Mouse (Mus musculus) testis, adult 2 months (tissue): Measurements from ENCODE around the gene Tcirg1. TPM values are rescaled to one million over a fixed set of nuclear protein-coding genes. Genes with fewer than 3 reads are reported as not detected.

ENCODE experiments used
- H3K27ac ChIP-seq: fragments of 200-500 bp; 2 replicates; pipeline ENCODE4 v1.5.1; 2012; ENCODE audit warnings: low read depth, low read length; ENCODE audit not compliant: control insufficient read depth, insufficient read depth
- H3K27me3 ChIP-seq: fragments of 200-500 bp; 2 replicates; pipeline ENCODE4 v1.6.1; 2012; ENCODE audit warnings: mild to moderate bottlenecking, low read length, moderate library complexity; ENCODE audit not compliant: control insufficient read depth, insufficient read depth
- H3K36me3 ChIP-seq: fragments of 200-500 bp; 2 replicates; pipeline ENCODE4 v1.6.1; 2012; ENCODE audit warnings: mild to moderate bottlenecking, low read length; ENCODE audit not compliant: control insufficient read depth, insufficient read depth
- H3K4me1 ChIP-seq: fragments of 200-500 bp; 2 replicates; pipeline ENCODE4 v1.6.1; 2012; ENCODE audit warnings: low read length; ENCODE audit not compliant: control insufficient read depth, insufficient read depth
- H3K4me3 ChIP-seq: fragments of 200-500 bp; 2 replicates; pipeline ENCODE4 v1.5.1; 2012; ENCODE audit warnings: low read depth, mild to moderate bottlenecking, low read length, moderate library complexity, mixed read lengths; ENCODE audit not compliant: control insufficient read depth
- CTCF ChIP-seq: fragments of 200-500 bp; IDR thresholded peaks from 2 replicates; pipeline ENCODE4 v1.5.1; 2012; ENCODE audit warnings: low read depth, mild to moderate bottlenecking, inconsistent platforms, low read length, moderate library complexity; ENCODE audit not compliant: control insufficient read depth, insufficient read depth, insufficient replicate concordance
- POLR2A ChIP-seq: fragments of 200-500 bp; IDR thresholded peaks from 2 replicates; pipeline ENCODE4 v1.6.1; 2012; ENCODE audit warnings: low read depth, mild to moderate bottlenecking, inconsistent platforms, low read length, moderate library complexity; ENCODE audit not compliant: control insufficient read depth
- polyA plus RNA-seq: library from polyadenylated mRNA; depleted of rRNA; stranded (reverse); fragments of >200 nt; gene quantifications from 2 replicates; pipeline ENCODE4 v1.2.3, GENCODE M21; 2012

Tcirg1 gene
- polyA plus RNA-seq, 1 experiment = 11.4 TPM

- Histone ChIP-seq H3K27me3 (no peaks in the 10 kb centered on the region), H3K4me1 (peaks cover 32% of the 10 kb centered on the region), H3K36me3 (no peaks in the 10 kb centered on the region), H3K4me3 (no peak overlapping the region), H3K27ac (no peak overlapping the region; the same call in 1 of the 2 replicates)
- no peak for TF ChIP-seq CTCF
- no peak for TF ChIP-seq POLR2A
These were observed 1.5 kb downstream of the Tcirg1 start for GRCm38 (mm10) chr19:3905261-3905969.

GRCm38 (mm10) chr19:3904363-3904675 lies 2.6 kb downstream of the Tcirg1 start:
- no peak overlapping the region for H3K4me3 ChIP-seq
- peaks cover 32% of the 10 kb centered on the region for H3K4me1 ChIP-seq
- H3K27me3 ChIP-seq = no peaks in the 10 kb centered on the region
- no peaks in the 10 kb centered on the region for H3K36me3 ChIP-seq
- H3K27ac ChIP-seq = no peak overlapping the region
- TF ChIP-seq CTCF = no peak
- TF ChIP-seq POLR2A = no peak

GRCm38 (mm10) chr19:3903648-3904362 lies 3.1 kb downstream of the Tcirg1 start:
- TF ChIP-seq CTCF (no peak), POLR2A (no peak)
- no peak overlapping the region for H3K27ac ChIP-seq
- peak overlapping the region; percentile 7 for H3K4me3 ChIP-seq
- no peaks in the 10 kb centered on the region for H3K36me3 ChIP-seq
- no peaks in the 10 kb centered on the region for H3K27me3 ChIP-seq
- peaks cover 32% of the 10 kb centered on the region for H3K4me1 ChIP-seq

- H3K27ac ChIP-seq = no peak overlapping the region
- no peaks in the 10 kb centered on the region for H3K27me3 ChIP-seq
- no peak overlapping the region for H3K4me3 ChIP-seq
- H3K4me1 ChIP-seq = peaks cover 32% of the 10 kb centered on the region
- no peaks in the 10 kb centered on the region for H3K36me3 ChIP-seq
- TF ChIP-seq CTCF (no peak), POLR2A (no peak)
These were observed 4.0 kb downstream of the Tcirg1 start for GRCm38 (mm10) chr19:3902966-3903365.

- peaks cover 14% of the 10 kb centered on the region for H3K4me1 ChIP-seq
- no peaks in the 10 kb centered on the region for H3K36me3 ChIP-seq
- H3K27me3 ChIP-seq = no peaks in the 10 kb centered on the region
- TF ChIP-seq POLR2A (no peak), CTCF (no peak)
- H3K4me3 ChIP-seq = no peak overlapping the region
- no peak overlapping the region for H3K27ac ChIP-seq
These were observed 7.3 kb downstream of the Tcirg1 start for GRCm38 (mm10) chr19:3899618-3900017.

GRCm38 (mm10) chr19:3898952-3899351 lies 8.0 kb downstream of the Tcirg1 start:
- peaks cover 10% of the 10 kb centered on the region for H3K4me1 ChIP-seq
- H3K27ac ChIP-seq = no peak overlapping the region
- H3K4me3 ChIP-seq = no peak overlapping the region
- H3K27me3 ChIP-seq = no peaks in the 10 kb centered on the region
- no peaks in the 10 kb centered on the region for H3K36me3 ChIP-seq
- TF ChIP-seq CTCF = no peak
- no peak for TF ChIP-seq POLR2A

- no peak for TF ChIP-seq POLR2A
- no peak for TF ChIP-seq CTCF
- H3K4me3 ChIP-seq = no peak overlapping the region
- H3K36me3 ChIP-seq = no peaks in the 10 kb centered on the region; the same call in 1 of the 2 replicates
- H3K27me3 ChIP-seq = no peaks in the 10 kb centered on the region
- no peaks in the 10 kb centered on the region for H3K4me1 ChIP-seq
- no peak overlapping the region for H3K27ac ChIP-seq
These were observed 9.4 kb downstream of the Tcirg1 start for GRCm38 (mm10) chr19:3897557-3897956.

- Histone ChIP-seq H3K27ac (no peak overlapping the region), H3K27me3 (no peaks in the 10 kb centered on the region), H3K4me3 (no peak overlapping the region), H3K4me1 (no peaks in the 10 kb centered on the region), H3K36me3 (no peaks in the 10 kb centered on the region; the same call in 1 of the 2 replicates)
- 0 out of 2 replicates have a peak, but pooled peaks have one; percentile 6 for TF ChIP-seq POLR2A
- TF ChIP-seq CTCF = no peak
These were observed 10.7 kb downstream of the Tcirg1 start for GRCm38 (mm10) chr19:3896208-3896607.
